Mouse (Mus musculus) cerebellum, adult 11 months (tissue): Measurements from ENCODE around the gene Ccdc51.
A peak's percentile ranks its signal among the peaks of the same experiment; 100 is the strongest.

Experiments
- DNase-seq: peaks from one replicate; pipeline ENCODE4 v3.0.0; 2022

Gene Ccdc51

DNA sequence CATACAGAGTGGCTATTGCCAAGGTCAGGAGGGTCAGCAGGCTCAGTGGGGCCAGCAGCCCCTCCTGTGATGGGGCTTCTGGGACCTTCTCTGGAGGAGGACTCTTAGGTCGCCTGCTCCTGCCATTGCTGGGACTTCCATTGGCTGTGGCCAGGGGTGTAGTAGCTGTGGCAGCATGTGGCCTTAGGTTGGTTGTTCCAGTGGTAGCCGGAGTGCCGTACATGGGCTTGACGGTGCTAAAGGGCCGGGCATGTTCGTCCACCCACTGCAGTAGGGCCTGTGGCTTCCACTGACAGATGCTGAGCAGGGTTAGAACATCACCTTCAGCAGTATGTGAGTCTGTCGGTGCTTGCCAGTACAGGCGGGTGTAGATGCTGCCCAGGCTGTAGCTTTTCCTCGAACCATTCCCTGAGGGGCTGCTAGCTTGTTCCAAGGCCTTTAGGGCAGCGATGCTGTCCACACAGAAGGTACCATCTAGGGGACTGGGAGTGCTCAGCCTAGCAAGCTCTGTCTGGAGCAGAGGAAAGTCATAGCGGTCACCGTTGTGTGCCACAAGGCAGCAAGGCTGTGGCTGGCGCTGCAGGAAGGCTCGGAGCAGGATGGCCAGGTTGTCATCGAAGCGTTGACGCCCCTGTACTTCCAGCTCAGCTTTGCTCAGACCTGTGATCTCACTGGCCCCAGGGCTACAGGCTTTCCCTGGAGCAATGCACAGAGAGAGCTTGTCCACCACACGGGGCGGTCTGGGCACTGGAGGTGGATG, 24.1 kb upstream of the Ccdc51 start:
- DNase-seq: no peak

DNA sequence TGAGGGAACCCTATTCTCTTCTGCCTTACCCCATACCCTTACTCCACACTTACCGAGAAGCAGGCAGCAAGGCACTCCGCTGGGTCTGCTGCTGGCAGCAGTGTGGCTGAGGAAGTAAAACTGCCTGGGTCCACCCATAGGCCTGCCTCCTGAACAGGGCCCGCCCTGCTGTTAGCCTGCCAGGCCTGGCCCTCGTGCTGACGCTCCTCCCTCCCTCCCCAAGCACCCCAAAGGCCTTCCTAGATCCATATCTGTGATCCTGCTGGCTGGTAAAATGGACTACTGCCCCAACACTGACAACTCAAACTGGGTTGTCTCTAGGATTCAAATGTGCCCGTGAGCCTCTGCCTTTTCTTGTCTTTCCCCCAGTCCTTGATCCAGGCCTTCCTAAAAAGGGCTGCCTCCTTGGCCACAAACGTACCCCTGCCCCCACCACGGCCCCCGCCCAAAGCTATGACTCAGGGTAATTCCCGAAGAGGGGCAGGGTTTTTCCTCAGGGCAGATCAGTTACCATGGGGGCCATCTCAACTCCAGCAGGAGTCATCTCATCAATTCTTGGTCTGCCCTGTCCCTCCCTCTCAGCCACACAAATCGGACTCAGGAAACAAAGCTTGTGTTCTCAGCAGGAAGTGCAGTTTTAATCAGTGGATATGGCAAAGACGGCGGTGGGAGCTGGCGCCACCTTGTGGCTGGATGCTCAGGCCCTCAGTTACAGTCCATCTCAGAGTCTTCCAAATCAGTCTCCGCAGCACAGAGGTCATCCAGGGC, 23.0 kb upstream of the Ccdc51 start, which contains the start of gene Trex1:
Gene Trex1, minus strand, starts transcription at position 599 of the 768 bp plus-strand sequence.
- peak; percentile 84 for DNase-seq

DNA sequence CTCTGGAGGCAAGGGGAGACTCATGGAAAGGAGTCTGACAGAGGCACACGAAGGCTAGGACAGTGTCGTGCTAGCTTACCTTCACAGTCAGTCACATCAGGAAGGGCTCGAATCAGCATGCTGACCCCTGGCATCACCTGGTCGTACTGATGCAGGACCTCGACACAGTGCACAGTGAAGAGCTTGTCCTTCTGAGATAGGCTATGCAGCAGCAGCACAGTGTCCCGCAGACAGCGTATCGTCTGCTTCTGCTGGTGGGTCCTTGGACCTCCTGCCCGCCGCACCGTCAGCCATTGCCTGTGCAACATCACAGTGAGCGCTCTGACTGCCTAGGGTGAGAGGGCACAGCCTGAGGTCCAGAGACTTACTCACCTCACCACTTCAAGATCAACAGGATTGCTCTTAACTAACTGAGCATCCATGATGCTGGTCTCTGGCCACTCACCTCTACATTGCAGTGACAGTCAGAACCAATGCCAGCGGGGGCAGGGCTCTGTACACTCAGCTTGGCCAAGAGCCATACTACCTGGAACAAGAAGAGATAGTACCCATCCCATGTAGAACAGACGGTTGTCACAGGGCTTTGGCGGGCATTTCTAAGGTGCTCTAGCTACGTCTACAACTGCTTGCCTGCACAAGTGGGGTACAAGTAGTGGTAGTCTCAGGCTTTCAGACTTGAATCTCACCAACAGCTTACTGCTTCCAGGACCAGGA, 22.0 kb upstream of the Ccdc51 start:
- no peak for DNase-seq

- no peak for DNase-seq
Measured at GRCm38 (mm10) chr9:109060898-109061295, 21.4 kb upstream of the Ccdc51 start.

DNA sequence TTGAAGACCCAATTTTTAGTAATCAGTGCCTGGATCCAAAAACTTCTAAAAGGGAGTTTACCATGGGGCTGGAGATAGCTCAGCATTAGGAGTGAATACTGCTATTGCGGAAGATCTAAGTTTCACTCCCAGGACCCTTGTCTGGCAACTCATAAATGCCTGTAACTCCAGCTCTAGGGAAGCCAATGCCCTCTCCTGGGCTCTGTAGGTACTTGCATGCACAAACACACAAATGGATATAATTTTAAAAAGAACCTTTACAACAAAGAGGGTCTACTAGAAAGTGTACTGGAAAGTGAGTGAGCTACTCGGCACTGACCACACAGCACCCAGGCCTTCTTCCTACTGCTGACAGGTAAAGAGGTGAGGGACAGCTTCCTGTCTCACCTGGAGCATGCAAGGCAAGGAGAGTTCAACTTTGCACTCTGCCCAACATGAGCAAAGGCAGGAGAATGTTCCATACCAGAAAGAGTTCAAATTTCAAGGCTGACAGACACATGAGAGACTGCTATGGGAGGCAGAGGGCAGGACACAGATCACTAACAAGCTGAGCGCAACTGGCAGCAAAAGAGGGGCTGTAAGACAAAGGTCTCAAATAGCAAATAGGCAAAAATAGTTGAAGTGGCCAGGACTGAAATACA, 14.1 kb upstream of the Ccdc51 start:
- DNase-seq: no peak

GRCm38 (mm10) chr9:109073661-109074573, 8.4 kb upstream of the Ccdc51 start, which contains the start of gene Atrip:
Gene Atrip (minus strand): TSS chr9:109074124.
- peak; percentile 87 for DNase-seq

DNA sequence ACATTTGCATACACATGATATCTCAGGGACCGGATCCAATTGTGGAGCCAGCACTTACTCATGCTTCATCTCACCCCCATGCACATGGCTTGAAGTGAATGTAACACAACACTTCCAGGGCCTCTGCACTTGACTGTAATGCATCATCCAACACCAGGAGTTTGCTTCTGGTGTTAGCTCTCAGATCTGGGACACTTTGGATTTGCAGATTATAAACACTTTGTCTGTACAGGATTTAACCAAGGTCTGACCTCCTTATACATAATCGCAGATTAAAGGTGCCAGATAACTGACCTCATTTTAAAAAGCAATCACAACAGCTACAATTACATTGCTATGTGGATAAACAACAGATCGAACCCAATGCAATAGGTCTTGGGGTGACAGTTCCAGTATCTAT, 1.8 kb upstream of the Ccdc51 start:
- no peak for DNase-seq

- DNase-seq: no peak
Measured at GRCm38 (mm10) chr9:109081749-109082123, 557 bp upstream of the Ccdc51 start.

DNA sequence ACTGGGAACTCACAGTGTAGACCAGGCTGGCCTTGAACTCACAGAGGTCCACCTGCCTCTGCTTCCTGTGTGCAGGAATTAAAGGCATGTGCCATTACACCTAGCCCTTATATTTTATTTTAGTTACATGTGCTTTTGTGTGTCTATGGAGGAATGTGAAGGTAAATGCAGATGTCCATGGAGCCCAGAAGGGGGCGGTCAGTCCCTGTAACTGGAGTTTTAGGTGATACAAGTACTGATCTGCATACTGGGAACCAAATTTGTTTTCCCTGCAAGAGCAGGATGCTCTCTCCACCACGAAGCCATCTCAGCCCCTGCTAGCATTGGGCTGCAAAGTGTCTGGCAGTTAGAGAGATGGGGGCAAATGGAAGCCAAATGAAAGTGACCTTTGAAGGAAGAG, 2.6 kb downstream of the Ccdc51 start:
- no peak for DNase-seq

DNA sequence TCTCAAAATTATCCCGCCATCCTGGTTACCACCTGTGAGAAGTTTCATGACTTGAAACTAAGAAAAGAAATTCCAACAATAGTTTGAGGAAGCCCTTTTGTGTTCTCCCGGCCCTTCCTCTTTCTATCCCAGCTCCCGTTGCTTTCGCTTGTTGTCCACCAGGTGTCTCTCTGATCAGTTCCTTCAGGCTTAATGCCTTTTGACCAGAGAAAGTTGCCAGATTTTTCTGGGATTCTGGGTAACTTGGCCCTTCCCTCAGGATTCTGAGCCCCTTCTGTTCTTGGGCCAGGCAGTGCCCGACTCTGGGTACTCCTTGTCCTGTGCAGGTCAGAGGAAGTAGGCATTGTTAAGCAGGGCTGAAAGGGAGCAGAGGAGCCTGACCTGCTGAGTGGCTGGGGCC, 5.7 kb downstream of the Ccdc51 start:
- no peak for DNase-seq

DNA sequence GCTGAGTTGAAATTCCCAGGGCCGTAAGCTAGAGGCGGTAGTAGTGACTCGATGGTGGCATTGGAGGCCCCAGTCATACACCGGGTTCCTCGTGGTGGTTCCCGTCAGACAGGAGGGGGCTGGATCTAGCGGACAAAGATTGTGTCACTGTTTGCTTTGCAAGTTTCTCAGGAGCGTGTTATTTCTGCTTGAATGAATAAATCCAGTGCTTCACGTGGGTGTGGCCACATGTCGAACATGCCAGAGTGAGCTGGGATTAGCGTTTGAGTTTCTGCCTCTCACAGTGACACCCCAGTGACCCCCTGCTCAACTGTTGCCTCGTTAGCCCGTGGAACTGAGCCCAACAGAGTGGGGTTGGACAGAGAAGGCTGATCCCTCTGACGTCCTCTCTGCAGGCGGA, 8.2 kb downstream of the Ccdc51 start:
- no peak for DNase-seq

DNA sequence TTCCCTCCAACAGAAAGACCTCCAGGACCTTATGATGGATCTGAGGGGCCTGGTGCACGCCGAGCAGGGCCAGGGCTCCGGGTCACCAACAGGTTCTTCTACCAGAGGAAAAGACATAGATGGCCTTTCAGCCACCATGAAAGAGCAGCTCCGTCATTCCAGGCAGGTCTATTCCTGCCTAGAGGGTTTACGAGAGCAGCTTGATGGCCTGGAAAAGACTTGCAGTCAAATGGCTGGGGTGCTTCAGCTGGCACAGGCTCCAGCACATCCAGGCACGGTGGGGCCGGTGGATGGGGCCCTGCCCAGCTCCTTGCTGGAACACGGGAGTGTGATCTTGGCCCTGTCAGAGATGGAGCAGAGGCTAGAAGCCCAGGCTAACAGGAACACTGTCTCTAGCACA, 9.5 kb downstream of the Ccdc51 start:
- DNase-seq: no peak

GRCm38 (mm10) chr9:109092799-109093198, 10.5 kb downstream of the Ccdc51 start:
- DNase-seq: no peak

- DNase-seq: no peak
Measured at GRCm38 (mm10) chr9:109093786-109094552, 11.7 kb downstream of the Ccdc51 start.

DNA sequence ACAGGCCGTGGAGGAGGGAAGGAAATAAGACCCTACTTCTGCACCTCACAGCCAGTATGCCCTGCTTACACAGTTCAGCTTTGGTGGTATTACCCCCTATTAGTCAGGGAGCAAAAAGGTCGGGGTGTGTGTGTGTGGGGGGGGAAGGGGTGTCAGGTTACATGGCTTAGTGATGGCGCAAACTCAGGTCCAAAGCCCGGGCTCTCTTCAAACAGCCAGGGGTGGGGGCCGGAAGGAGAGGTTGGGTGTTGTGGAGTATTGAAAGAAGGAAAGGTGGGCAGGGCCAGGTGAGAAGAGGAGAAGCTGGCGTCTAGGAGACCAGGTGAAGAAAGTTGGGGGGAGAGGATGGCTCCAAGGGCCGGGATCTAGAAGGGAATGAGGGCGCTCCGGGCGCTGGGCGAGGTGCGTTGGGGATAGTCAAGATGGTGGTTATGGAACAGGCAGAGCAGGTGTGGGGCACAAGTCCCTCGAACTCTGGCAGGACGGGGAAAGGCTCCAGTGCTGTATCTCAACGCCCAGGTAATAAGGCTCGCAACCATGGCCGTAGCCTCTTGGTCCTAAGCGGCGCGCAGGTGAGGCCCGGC, 12.4 kb downstream of the Ccdc51 start:
- DNase-seq: no peak

DNA sequence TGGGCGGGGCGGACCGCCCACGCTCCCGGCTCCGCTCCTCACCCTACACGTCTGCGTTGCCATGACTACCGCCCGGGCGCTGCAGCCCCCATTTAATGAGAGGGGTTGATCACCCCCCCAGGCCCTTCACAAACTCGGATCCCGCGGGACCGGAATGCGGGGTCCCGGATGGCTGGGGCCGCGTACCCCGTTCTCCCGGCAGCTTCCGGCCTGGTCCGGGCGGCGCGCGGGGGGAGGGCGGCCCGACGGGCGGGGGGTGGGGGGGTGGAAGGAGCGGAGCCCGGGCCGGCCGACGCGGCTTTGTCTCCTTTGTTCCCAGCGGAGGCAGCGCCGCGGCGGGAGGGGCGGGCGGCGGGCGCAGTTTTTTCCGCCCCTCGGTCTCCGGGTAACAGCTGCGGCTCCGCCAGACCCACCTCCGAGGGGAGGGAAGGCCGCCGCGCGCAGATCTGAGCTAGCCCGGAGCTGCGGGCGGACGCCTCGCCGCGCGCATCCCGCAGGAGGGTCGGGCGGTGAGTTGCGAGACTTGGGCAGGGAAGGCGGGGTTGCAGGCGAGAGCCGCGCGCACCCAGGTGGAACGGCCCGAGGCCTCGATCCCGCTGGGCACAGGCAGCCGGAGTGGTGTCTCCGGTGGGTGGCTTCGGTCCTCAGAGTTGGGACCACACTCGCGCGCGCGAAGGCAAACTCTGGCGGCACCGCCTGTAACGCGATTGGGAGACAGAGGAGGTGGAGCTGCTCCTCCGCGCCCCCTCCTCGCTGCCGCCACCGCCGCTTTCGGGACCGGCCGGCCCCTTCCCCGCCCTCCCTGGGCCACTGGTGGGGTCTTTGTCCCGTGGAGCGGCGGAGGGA, 13.1 kb downstream of the Ccdc51 start, which contains the start of gene Plxnb1:
Gene Plxnb1, plus strand, starts transcription at position 253 of the 846 bp plus-strand sequence.
- peak; percentile 50 for DNase-seq

- no peak for DNase-seq
Measured at GRCm38 (mm10) chr9:109096251-109096661, 14.0 kb downstream of the Ccdc51 start.

- DNase-seq: no peak
Measured at GRCm38 (mm10) chr9:109096856-109097255, 14.6 kb downstream of the Ccdc51 start.

DNA sequence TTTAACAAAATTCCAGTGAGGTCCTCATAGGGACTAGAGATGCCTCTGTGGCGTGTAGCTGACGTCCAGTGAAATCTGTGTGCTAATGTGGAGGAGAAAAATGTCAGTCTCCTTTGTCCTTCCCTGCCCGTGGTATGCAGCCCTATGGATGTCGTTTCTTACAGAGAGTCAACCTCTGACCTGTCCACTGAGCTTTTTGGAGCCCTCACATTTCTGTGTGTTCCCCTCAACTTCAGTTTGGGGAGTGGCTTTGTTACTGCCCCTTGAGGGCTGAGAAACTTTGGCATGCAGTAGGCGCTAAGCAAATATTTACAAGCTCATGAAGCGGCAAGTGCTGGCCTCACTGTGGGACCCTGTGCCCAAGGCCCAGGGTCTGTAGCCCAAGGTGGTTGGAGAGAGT, 15.0 kb downstream of the Ccdc51 start:
- DNase-seq: no peak

DNA sequence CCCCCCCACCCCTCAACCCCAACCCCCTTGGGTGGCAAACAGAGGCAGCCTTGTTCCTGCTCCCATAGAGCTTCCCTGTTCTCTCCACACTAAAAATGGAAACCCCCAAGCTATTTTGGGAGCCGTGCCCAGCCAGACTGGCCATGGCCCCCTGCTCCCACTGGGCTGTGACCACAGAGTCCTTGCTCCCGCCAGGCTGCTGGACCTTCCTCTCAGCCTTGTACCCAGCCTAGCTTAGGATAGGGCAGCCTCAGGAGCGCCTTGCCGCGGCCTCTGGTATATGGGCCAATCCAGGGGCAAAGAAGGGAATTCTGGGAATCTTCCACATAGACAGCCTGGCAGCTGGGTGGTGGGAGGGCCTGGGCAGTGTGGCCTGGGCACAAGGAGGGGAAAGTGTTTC, 15.5 kb downstream of the Ccdc51 start:
- DNase-seq: peak; percentile 34
